Mouse (Mus musculus): ENCODE data around the gene Rnf150.

DNA sequence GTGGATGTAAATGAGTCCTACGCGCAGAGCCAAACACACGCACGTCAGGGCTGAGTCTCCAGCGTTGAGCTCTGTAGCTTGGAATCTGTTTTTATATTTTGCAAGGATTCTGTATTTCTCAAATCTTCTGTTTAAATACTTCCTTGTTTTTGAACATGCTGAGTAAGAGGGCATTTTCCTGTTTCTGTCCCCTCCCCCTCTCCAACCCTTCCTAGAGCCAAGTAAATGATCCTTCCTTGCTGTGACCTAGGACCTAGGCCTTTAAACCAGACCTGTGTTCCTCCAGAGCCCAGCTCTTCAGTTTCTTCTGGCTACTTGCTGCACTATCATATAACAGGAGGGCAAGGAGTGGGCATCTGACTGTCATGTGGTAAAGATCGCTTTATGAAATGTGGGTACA, 200.9 kb downstream of the Rnf150 start:
- no peak for TF ChIP-seq CTCF (IDR thresholded peaks at IDR 0.05; ENCODE audit: extremely low read depth, insufficient read depth, insufficient read length, insufficient replicate concordance)
- TF ChIP-seq POLR2A (IDR thresholded peaks at IDR 0.05; ENCODE audit: low read depth, low read length) = no peak

Measured in spleen, adult 2 months (tissue).